Mouse (Mus musculus) embryo, embryonic 9.5 days (tissue): ENCODE data around the gene Mrgprf.

Experiments used
- DNase-seq: peaks from one replicate; pipeline ENCODE4 v3.0.0-alpha.2; 2017; ENCODE audit errors: extremely low spot score

Mrgprf gene

GRCm38 (mm10) chr7:145299562-145300320, 887 bp upstream of the Mrgprf start:
- no peak for DNase-seq

GRCm38 (mm10) chr7:145301008-145301340, 346 bp downstream of the Mrgprf start:
- DNase-seq = no peak

- no peak for DNase-seq
These were observed 845 bp downstream of the Mrgprf start for GRCm38 (mm10) chr7:145301341-145302005.

GRCm38 (mm10) chr7:145302488-145303285, 2.1 kb downstream of the Mrgprf start:
- DNase-seq = peak; percentile 89

- DNase-seq = no peak
These were observed 3.5 kb downstream of the Mrgprf start for GRCm38 (mm10) chr7:145304153-145304552.

GRCm38 (mm10) chr7:145307636-145308035, 7.0 kb downstream of the Mrgprf start:
- DNase-seq = no peak

- DNase-seq = no peak
These were observed 7.5 kb downstream of the Mrgprf start for GRCm38 (mm10) chr7:145308061-145308675.

- DNase-seq = no peak
These were observed 8.2 kb downstream of the Mrgprf start for GRCm38 (mm10) chr7:145308866-145309265.

- DNase-seq = no peak
These were observed 9.2 kb downstream of the Mrgprf start for GRCm38 (mm10) chr7:145309877-145310276.

GRCm38 (mm10) chr7:145310526-145310925, 9.9 kb downstream of the Mrgprf start:
- no peak for DNase-seq

- no peak for DNase-seq
These were observed 11.5 kb downstream of the Mrgprf start for GRCm38 (mm10) chr7:145312137-145312536.

GRCm38 (mm10) chr7:145314785-145315411, 14.3 kb downstream of the Mrgprf start, which contains the start of gene Mrgprd:
Mrgprd (plus strand) TSS chr7:145314835.
- no peak for DNase-seq

- DNase-seq = no peak
These were observed 16.9 kb downstream of the Mrgprf start for GRCm38 (mm10) chr7:145317522-145317921.

GRCm38 (mm10) chr7:145319481-145319880, 18.9 kb downstream of the Mrgprf start:
- DNase-seq = no peak

GRCm38 (mm10) chr7:145323607-145324006, 23.0 kb downstream of the Mrgprf start:
- DNase-seq = no peak

GRCm38 (mm10) chr7:145325697-145326096, 25.1 kb downstream of the Mrgprf start:
- DNase-seq = no peak

- no peak for DNase-seq
These were observed 29.4 kb downstream of the Mrgprf start for GRCm38 (mm10) chr7:145329982-145330381.

GRCm38 (mm10) chr7:145330641-145331040, 30.0 kb downstream of the Mrgprf start:
- DNase-seq = no peak

- no peak for DNase-seq
These were observed 31.9 kb downstream of the Mrgprf start for GRCm38 (mm10) chr7:145332376-145333041.

GRCm38 (mm10) chr7:145333936-145334335, 33.3 kb downstream of the Mrgprf start:
- no peak for DNase-seq

- DNase-seq = no peak
These were observed 33.9 kb downstream of the Mrgprf start for GRCm38 (mm10) chr7:145334428-145335027.
